Mouse (Mus musculus): ENCODE measurements at regions not wholly inside any gene's neighbourhood (a gene's known extent, or its start where the extent isn't known, plus 50 kb on each side); places are given as distances from the start of the nearest gene placed in this dataset.

DNA sequence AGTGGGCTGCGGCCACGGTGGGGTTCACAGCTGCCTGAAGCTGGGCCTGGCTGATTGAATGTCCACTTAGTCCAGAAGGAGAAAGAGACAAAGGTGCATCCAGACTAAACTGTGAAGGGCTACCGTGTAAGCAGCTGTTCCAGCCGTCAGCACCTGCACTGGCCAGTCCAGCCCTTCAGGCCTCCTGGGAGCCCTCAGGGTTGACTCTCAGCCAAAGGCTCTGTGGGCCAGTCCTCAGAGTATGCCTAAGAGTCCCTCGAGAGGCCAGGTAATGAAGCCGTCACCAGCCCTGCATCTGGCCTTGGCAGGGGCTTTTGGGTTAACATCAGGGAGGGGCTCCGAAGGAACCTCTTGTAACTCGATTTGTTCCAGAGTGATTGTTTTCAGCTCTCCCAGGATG lies 187.4 kb downstream of the Gpd2 start:
- DNase-seq (ENCODE audit: low spot score in 2 of 2): no peak

DNA sequence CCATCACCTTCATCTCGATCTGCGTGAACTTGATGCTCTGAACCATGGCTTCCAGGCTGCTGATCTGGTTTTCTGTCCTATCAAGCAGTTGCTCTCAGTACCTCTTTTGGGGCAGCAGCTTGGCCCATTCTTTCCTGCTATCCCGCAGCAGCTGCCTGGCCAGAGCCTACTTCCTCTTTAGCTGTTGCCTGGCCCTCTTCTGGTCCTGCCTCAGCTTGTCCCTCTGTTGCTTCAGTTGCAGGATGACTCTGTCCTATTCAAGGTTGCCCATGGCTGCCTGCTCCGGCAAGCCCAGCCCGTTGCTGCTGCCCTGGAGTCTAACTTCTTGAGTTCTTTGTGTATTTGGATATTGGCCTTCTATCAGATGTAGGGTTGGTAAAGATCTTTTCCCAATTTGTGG lies 188.0 kb downstream of the Gpd2 start:
- no peak for DNase-seq (ENCODE audit: low spot score in 2 of 2)

DNA sequence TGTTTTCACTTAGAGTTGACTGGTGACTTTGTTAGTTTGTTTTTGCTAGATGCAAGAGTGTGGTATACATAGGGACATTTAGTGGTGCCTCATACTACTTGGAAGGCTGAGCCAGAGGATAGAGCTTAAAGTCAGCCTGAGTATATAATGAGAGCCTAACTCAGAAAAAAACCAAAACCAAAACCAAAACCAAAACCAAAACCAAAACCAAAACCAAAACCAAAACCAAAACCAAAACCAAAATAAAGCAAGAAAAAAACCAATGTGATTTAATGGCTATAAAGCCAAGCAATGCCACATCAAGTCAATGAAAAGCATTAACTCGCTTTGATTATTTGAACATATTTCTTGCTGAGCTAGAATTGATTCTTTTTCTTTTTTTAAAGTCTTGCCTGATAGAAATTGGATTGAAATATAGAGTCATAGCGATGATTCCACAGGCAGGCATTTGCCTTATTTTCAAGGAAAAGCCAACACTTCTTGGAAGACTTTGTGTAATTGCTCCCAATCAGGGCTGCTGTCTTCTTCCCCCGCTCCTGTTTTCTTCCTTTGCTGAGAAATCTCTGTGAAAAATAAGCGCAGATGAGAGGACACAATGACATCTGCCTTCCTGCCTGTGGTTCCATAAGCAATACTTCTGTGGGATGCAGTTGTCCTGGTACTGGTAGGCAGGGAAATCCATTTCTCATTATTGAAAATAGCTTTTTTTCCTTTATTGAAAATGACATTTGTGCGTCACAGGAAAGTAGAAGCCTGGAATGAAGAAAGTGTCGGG lies 213.7 kb downstream of the Gpd2 start:
- DNase-seq (ENCODE audit: low spot score in 2 of 2): no peak

DNA sequence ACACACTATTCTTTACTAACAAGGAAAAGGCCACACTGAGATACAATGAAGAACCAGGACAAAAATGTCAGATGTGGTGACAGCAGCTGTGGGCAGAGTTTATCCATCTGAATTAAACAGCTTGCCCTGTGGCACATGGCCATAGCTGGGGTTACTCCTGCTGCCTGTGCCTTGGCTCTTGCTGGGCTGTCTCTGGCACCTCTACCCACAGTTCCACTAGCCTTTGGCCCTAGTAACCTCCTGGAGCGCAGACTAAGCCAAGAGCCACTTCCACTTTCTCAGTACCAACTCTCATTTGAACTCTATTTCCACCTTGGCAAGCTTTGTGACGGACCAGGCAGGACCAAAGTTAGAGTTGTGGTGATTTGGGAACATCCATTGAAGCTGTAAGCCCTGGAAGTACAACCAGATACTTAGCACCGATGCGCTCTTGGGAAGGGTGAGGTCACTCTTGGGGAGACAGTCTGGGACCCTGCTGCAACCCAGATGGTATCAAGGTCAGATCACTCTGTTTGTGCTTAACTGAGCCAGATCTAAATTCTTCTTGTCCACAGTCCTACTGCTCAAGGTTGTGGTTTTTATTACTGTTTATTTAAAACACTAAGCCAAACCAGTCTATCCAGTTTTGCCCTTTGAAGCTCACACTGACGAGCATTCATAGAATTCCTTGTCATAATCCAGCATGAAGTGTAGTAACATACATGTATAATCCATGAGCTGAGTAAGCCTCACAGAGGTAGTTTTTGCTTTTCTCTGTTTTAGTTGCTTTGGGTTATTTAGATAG lies 216.7 kb downstream of the Gpd2 start:
- DNase-seq (ENCODE audit: low spot score in 2 of 2): peak in 1 of 2 experiments; percentile 30

DNA sequence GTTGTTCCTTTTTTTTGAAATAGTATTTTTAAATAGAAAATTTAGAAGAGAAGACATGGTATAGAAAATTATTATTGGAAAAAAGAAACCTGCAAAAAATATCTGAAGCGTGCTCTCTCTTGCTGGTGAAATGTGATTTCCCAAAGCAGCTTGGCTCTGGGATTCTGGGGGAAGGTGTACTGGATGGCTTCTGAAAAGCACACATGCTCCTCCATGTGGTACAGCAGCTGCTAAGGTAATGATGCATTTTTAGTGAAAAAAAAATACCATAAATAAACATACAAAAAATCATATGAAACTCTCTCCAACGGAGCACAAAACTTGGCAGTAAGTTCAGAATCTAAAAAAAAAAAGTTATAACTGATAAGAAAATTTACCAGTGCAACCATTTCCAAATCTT lies 222.5 kb downstream of the Gpd2 start:
- no peak for DNase-seq (ENCODE audit: low spot score in 2 of 2)

DNA sequence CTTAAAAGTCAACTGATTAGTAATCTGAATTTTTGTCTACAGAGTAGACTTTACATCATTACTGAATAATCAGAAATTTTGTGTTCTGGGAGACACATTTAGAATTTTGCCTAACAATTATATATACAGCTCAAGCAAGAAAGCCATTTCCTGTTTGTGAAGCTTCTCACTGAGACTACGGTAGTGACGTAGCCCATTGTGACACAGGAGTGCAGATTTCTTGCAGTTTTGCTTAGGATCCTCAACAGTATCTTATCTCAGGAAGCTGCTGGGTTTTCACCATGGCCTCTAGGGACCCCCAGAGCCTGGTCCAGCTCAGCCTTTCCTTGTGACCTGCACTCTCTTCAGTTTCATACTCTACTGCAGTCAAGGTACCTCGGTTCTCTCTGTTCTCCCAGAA lies 236.4 kb downstream of the Gpd2 start:
- DNase-seq (ENCODE audit: low spot score in 2 of 2): no peak

DNA sequence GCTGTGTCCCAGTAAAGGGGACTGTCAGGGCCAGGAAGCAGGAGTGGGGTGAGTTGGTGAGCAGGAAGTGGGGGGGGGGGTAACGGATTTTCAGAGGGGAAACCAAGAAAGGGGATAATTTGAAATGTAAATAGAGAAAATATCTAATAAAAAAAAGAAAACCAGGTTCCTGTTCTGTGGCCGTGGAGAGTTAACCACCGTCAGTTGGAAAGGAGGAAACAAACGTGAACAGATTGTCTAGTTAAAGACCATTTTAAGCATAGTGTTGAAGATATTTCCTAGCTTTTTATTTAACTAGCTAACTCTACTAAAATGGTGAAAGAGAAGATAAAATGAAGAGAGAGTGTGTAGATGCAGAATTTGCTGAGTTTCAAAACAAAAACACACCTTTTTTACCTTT lies 254.7 kb downstream of the Gpd2 start:
- DNase-seq (ENCODE audit: low spot score in 2 of 2): no peak

DNA sequence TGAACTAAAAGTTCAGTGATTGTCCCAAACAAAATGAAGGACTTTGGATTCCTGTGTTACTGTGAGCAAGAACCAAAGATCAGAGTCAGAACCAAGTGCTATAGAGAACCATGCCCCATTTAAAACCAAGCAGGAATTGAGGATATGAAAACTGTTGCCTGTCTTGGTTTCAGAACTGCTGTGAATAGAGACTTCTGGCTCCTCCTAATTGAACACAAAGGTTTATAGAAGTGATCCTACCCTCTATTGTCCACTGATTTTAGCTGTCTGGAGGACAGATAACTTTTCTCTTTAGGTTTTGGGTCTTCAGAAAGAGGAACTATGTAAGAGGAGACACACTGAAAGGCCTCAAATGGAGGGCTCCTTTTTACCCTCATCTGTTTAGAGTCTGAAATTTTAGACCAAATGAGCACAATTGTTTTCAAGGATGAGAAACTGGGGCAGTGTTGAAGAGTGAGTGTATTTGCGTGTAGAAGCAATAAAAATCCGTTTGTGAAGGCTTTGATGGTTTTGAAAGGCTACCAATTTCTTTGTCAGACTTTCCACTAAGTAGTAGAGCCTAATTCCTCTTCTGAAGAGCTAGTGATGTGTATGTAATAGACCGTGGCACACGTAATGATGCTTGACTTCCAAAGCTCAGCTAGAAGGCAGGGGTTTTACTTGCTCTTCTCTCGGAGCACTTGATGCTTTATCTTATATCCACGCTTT lies 255.6 kb downstream of the Gpd2 start:
- no peak for DNase-seq (ENCODE audit: low spot score in 2 of 2)

DNA sequence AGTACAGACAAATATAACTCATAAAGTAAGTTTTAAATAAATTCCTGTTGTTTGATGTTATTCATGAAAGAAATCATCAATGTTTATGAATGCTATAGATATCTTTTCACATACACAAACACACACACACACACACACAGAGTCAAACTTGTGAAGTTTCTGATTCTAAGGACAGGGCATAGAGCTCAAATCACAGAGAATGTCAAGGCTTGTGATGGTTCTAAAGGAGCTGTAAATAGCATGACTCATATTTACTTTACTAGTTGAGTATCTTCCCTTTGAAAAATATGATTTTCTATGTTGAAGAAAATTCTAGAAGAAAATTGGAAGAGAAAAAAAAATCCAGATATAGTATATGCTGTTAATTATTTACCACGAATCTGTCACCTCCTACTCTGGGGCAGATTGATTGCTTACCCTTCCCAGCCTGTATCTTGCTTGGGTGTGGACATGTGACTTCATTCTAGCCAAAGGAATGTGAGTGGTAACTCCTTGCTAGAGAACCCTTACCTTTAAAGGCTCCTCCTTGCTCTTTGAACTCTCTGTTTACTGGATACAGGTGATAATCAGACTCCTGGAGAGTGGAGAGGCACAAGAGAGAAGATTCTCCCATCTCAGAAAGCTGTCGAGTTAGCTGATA lies 259.0 kb downstream of the Gpd2 start:
- no peak for DNase-seq (ENCODE audit: low spot score in 2 of 2)

DNA sequence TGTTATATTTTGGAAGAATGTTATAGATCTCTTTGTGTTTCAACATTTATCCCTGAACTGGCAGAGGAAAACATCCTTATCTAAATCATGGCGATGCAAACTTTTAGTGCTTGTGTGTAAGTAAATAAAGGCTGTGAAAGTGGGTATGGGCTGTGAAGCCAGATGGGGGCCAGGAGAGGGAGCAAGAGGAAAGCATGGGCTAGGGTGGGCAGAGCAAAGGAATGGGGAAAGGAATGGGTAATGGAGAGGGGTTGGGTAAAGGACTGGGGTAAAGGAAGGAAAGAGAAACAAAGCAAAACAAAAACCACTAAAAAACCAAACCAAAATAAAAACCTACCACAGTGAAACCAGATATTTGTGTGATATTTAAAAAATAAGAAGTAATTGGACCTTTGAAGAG lies 260.5 kb downstream of the Gpd2 start:
- DNase-seq (ENCODE audit: low spot score in 2 of 2): no peak

DNA sequence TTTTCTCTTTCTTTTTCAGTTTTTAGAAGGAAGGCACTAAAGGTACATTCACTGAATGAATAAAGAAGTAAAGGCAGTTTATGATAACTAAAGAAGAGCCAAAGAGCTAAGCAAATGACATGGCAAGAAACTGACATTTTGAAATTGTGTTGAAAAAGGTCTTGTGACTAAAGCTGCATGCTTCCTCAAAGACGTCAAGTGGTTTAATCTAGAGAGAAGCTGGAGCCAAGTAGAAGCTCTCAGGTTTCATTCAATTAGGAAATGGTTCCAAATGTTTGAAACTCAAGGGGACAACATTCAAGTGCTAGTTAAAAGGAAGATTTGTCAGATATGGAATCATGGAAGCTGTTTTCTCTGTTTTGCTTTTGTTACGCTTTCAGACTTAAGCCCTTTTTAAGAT lies 267.2 kb downstream of the Gpd2 start:
- DNase-seq (ENCODE audit: low spot score in 2 of 2): no peak

DNA sequence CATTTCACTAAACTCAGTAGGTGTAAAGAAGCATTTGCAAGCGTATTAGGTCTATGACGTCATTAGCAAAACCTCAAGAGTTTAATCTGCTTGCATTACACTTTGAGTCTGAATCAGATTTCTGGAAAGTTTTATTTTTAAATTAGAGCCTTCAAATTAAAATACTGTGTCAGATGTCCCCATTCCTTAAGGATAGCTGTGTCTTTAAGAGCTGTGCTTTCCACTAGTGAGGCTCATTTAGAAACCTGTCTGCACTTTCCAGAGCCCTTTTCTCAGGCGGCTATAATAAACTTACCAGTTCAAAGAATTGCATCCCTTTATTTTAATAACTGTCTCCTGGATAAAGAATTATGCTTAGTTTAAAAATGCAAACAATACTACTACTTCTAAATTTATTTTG lies 285.0 kb downstream of the Gpd2 start:
- DNase-seq (ENCODE audit: low spot score in 2 of 2): no peak

DNA sequence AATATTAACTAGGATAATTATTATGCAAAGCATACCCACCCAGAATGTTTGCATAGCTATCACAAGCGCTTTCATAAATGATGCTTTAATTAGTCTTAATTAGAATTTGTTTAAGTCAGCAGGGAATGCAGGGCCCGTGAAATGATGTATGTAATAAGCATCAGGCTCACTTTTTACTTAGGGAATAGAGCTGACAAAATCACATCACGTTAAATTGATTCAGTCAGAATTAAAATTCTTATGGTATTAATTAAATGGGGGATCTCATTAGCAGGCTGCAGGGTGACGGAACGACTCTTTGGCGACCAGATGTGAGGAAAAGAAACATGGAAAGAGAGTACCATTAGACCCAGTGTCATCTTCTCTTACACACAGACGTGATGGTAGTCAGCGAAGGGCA lies 285.5 kb downstream of the Gpd2 start:
- no peak for DNase-seq (ENCODE audit: low spot score in 2 of 2)

DNA sequence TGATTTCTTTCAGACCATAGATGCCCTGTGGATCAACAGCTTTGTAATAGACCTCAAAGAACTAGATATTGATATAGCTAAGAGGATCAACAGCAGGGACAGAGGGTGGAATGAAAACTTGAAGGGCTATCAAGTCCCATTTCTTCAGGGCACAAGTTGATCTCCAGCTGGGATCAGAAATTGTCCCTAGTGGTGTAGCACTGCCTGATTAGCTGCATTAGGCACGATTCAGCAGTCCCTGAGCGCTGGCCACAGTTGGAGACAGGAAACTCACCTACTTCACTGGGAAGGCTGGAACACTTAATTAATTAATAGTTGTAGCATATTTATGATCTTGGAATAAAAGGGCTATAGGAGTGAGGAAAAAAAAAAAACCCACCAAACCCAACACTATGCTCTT lies 290.5 kb downstream of the Gpd2 start:
- DNase-seq (ENCODE audit: low spot score in 2 of 2): no peak

DNA sequence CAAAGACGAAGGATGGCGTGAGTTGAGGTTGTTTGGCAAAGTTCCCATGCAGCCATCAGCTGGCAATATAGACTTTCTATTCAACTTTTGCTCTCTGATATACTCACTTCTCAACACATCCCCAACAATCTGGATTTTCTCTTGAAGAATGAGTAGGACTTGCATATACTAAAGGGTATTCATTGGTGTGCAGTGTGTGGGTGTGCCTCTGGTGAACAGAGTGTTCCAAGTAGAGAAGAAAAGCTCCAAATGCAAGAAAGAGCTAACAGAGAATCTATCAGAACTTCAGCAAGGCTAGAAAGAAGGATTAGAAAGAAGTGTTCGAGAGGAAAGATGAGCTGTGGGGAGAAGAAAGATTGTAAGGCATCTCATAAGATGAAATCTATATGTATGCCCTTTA lies 302.4 kb downstream of the Gpd2 start:
- no peak for DNase-seq (ENCODE audit: low spot score in 2 of 2)

DNA sequence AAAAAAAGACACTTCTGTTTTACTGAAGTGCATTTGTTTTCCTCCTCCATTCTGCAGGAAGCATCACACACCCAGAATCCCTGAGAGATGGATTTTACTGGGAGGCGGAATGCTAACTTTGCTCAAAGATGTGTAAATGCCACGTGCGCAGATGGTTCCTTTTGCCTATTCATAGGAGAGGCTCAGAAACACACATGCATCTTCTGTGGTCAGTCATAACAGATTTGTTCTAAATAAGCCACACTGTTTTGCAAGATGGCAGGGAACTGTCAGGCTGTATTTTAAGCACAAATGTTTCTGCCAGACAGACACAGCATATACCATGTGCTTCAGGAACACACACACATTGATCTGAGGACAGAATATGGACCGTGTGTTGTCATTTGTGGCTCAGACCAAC lies 327.8 kb downstream of the Gpd2 start:
- no peak for DNase-seq (ENCODE audit: low spot score in 2 of 2)

DNA sequence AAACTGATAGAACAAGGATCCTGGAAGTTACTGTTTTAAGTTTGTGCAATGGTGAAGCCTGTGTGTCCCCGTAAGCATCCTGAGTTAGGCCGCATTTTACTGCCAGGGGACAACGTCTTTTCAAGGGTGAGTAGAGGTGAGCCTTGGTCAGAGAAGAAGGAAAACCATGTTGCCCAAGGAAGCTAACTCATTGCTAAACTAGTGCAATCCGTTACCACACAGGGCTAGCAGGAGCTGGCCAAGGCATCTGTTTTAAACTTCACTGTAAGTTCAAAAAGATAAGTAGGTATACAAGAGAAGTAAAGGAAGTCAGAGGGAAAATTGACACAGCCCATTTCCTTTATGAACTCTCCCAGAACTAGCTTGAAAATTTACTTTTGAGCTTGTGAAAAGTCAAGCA lies 328.7 kb downstream of the Gpd2 start:
- DNase-seq (ENCODE audit: low spot score in 2 of 2): no peak

DNA sequence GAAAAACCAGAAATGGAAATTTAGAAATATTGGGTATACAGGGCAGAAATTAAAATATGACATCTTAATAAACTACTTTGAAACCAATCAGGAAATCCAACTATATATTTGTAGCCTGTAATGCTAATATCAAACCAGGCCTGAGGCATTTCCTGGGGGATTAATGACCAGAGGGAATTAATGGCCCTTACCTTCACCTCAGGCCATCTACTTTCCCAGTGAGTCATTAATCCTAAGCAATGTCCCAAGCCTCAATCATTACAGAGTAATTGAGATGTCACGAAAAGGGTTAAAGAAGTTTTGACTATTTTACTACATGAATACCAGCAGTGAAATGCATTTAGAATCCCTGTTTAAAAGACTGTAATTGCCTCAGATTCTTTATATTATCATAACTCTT lies 329.7 kb downstream of the Gpd2 start:
- DNase-seq (ENCODE audit: low spot score in 2 of 2): no peak

DNA sequence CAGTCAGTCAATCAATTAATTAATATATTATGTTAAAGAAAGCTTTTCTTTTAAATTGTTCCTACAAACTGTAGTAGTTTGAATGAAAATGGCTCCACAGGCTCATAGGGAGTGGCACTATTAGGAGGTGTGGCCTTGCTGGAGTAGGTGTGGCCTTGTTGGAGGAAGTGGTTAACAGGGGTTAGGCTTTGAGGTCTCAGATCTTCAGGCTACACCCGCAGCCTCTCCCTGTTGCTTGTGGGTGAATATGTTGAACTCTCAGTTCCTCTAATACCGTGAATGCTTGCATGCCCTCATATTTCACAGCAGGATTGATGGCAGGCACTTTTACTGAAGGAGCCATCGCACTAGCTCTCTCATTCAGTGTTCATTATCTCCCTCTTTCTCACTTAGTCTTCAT lies 349.6 kb downstream of the Gpd2 start:
- no peak for DNase-seq (ENCODE audit: low spot score in 2 of 2)

DNA sequence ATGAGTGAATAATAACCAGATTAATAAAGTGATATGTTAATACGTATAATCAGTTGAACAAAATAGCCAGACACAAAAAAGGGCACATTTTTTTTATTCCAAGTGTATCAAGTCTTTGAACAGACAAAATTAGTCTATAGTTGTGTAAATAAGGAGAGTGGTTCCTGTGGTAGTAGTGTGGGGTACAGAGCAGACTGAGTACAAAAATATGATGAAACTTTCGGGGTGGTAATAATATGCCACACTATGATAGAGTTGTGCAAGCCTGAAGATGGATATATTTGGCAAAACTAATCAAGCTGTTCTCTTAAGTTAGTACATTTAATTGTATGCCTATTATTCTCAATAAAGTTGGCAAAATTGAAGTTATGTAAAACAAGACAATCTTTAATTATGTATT lies 356.1 kb downstream of the Gpd2 start:
- no peak for DNase-seq (ENCODE audit: low spot score in 2 of 2)

DNA sequence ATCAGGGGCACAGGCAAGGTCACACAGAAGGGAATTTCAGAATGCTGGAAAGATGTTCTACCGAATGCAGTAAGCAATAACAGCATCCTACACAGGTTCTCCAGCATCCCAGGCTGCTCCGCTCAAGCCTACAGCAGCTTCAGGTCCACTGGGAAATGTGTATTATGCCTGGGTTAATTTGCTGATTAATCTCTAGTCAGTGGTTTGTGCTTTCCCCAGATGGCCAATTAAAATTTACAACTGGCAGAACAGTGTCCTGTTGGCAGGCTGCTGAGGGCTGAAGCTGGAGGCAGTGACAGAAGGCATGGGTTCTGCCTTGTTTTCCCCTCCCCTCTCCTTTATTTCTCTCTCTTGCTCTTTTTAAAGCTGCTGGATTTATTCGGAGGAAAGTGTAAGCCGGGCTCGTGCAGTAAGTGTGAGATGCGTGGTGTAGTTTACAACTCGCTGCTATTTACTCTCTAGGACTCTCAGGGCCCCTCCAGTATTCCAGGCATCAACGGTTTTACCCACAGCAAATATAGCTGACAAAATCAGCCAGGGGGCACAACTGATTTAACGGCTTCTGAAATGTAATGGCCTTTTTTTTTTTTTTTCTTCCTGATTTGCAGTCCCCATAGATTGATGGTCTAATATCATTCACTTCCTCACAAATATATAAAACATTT lies 360.4 kb downstream of the Gpd2 start:
- no peak for DNase-seq (ENCODE audit: low spot score in 2 of 2)
